Comparison of ENCODE assay signal across 23 mouse cellular contexts in the genomic region with DNA sequence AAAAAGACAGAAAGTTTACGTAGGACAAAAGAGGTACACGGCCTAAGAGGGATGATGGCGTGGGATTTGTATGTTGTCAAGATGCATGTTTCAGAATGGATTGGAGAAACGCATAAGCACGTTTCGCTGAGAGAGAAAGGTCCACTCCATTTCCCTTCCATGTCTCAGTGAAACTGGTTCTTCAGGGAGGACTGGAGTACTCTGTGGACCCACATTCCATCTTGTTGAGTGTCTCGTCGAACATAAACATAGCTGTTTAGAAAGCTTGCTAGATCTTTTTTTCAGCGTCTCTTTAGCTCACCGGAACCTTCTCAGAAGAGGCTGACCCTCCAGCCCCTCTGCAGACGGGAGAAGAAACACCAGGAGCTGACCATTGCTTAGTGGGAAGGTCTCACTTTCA.
DNase-seq lines count a peak whose midpoint lies in the region; ATAC-seq lines count a peak whose summit lies in the region.
"Had no signal": no experiment of that assay in that cellular context is flagged by ENCODE, and none has a peak within 500 bp of the region (broad histone marks: within the 10 kb centered on the region; RNA-seq: fewer than 3 reads in every experiment).

No protein-coding gene starts in this region.

- H3K9me3 ChIP-seq in embryonic facial prominence, embryonic 14.5 days (ENCODE audit: control insufficient read depth, low read length): no peaks in the 10 kb centered on the region
- no peaks in the 10 kb centered on the region for H3K9me3 ChIP-seq in embryonic facial prominence, embryonic 10.5 days
- H3K9me3 ChIP-seq: forebrain, embryonic 15.5 days; G1E had no signal

- H3K27me3 ChIP-seq in embryonic facial prominence, embryonic 14.5 days (replicated peaks; ENCODE audit: control insufficient read depth, insufficient read depth, low read length): no peaks in the 10 kb centered on the region
- H3K27me3 ChIP-seq in embryonic facial prominence, embryonic 10.5 days (replicated peaks; ENCODE audit: low read depth, poor library complexity, severe bottlenecking): no peaks in the 10 kb centered on the region
- H3K27me3 ChIP-seq: CH12.LX; embryonic facial prominence, embryonic 13.5 days; forebrain, embryonic 13.5 days; forebrain, embryonic 15.5 days had no signal

- ATAC-seq in embryonic facial prominence, embryonic 14.5 days (ENCODE audit: low read depth): no peak
- ATAC-seq: activated CD4-positive, CD25-positive, alpha-beta regulatory T cell, adult 4 months; CD4-positive, CD25-positive, alpha-beta regulatory T cell, adult 4 months; forebrain, embryonic 13.5 days; forebrain, embryonic 15.5 days; forebrain, postnatal 0 days; Patski had no signal

- H3K9ac ChIP-seq in embryonic facial prominence, embryonic 14.5 days (ENCODE audit: low read depth, low read length): no peak overlapping the region
- H3K9ac ChIP-seq: embryonic facial prominence, embryonic 13.5 days; forebrain, embryonic 13.5 days; forebrain, embryonic 15.5 days; forebrain, postnatal 0 days had no signal

- H3K4me1 ChIP-seq in embryonic facial prominence, embryonic 14.5 days (ENCODE audit: control insufficient read depth, insufficient read depth, low read length): no peaks in the 10 kb centered on the region
- no peaks in the 10 kb centered on the region for H3K4me1 ChIP-seq in embryonic facial prominence, embryonic 10.5 days
- H3K4me1 ChIP-seq: embryonic facial prominence, embryonic 13.5 days; forebrain, embryonic 13.5 days; forebrain, embryonic 15.5 days had no signal

- no peak overlapping the region for H3K27ac ChIP-seq in embryonic facial prominence, embryonic 14.5 days (replicated peaks; ENCODE audit: low read depth, low read length)
- H3K27ac ChIP-seq in embryonic facial prominence, embryonic 10.5 days (replicated peaks): no peak overlapping the region
- H3K27ac ChIP-seq: embryonic facial prominence, embryonic 13.5 days; forebrain, embryonic 13.5 days; forebrain, embryonic 15.5 days had no signal

- no peak overlapping the region for H3K4me2 ChIP-seq in embryonic facial prominence, embryonic 14.5 days (ENCODE audit: low read depth, low read length)
- H3K4me2 ChIP-seq: embryonic facial prominence, embryonic 13.5 days; forebrain, embryonic 13.5 days; forebrain, embryonic 15.5 days had no signal

- no peaks in the 10 kb centered on the region for H3K36me3 ChIP-seq in embryonic facial prominence, embryonic 14.5 days (ENCODE audit: control insufficient read depth, insufficient read depth, low read length)
- no peaks in the 10 kb centered on the region for H3K36me3 ChIP-seq in embryonic facial prominence, embryonic 10.5 days (replicated peaks)
- H3K36me3 ChIP-seq: embryonic facial prominence, embryonic 13.5 days; forebrain, embryonic 15.5 days; G1E had no signal

- 84% methylated on average over 11 of the region's 11 CpGs for WGBS in embryonic facial prominence, embryonic 14.5 days
- WGBS in embryonic facial prominence, embryonic 10.5 days: 88% methylated on average over 11 of the region's 11 CpGs

- no peak overlapping the region for H3K4me3 ChIP-seq in embryonic facial prominence, embryonic 14.5 days (ENCODE audit: low read depth, low read length)
- H3K4me3 ChIP-seq in embryonic facial prominence, embryonic 10.5 days: no peak overlapping the region
- H3K4me3 ChIP-seq: embryonic facial prominence, embryonic 13.5 days; forebrain, embryonic 13.5 days; forebrain, embryonic 15.5 days had no signal

- peak; percentile 14 for DNase-seq in embryonic facial prominence, embryonic 14.5 days (ENCODE audit: low spot score)
- DNase-seq in embryonic facial prominence, embryonic 10.5 days (ENCODE audit: low spot score): no peak
- DNase-seq in urinary bladder, adult 18-20 months (ENCODE audit: low spot score in 2 of 2): peak; percentile 24 to 52
- no peak for DNase-seq in urinary bladder, postnatal 4 days (ENCODE audit: low spot score in 2 of 2)
- DNase-seq in urinary bladder, postnatal 36 days (ENCODE audit: low spot score in 2 of 2): peak; percentile 21 to 56
- DNase-seq in urinary bladder, adult 2 months (ENCODE audit: low spot score): no peak
- DNase-seq: adrenal gland, adult 8-10 months; adrenal gland, postnatal 14 days; adrenal gland, postnatal 36 days; B cell, adult 2 months; cerebellum, adult 11-12 months; cerebellum, adult 2 months; cerebellum, adult 9-10 months; cerebellum, postnatal 25 days; forebrain, postnatal 0 days had no signal

Comparison
In these comparisons a context has a peak if more than half of its experiments do, and no peak if none do; other contexts are left out.
1. DNase-seq: peak in embryonic facial prominence, embryonic 14.5 days (single experiment), urinary bladder, adult 18-20 months (2 of 2) and urinary bladder, postnatal 36 days (2 of 2); none in embryonic facial prominence, embryonic 10.5 days (single experiment), urinary bladder, postnatal 4 days (0 of 2) and urinary bladder, adult 2 months (single experiment).